Mouse (Mus musculus): Measurements from ENCODE around the gene Cacng1. TPM values are rescaled to one million over a fixed set of nuclear protein-coding genes. Genes with fewer than 3 reads are reported as not detected.

The Cacng1 gene
- polyA plus RNA-seq, 1 experiment from 2014 or later = not detected

DNA sequence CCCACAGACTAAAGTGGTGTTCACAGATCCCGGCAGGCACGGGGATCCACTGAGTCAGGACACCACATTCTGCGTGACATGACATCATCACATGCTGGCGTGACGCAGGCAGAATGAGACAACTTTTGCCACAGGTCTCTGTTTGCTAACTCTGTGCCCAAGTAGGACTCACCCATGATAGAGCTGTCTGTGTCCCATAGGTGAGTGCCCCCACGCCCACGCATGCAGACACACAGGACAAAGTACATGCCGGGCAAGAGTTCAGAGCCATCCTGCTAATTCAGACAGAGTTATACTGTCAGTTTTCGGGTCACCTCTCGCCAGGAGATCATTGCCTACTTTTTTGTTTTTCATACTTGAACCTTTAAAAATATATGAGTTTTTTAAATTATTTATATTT, 27.8 kb downstream of the Cacng1 start:
- peaks cover 35% of the 10 kb centered on the region for H3K36me3 ChIP-seq (ENCODE audit: inconsistent target)
- no peak overlapping the region for H3K4me3 ChIP-seq (ENCODE audit: inconsistent target)
- no peak overlapping the region for H3K27ac ChIP-seq
- H3K79me2 ChIP-seq (ENCODE audit: inconsistent target) = no peaks in the 10 kb centered on the region
- WGBS (ENCODE audit: missing documents) = 93% methylated on average over 10 of the region's 10 CpGs

GRCm38 (mm10) chr11:107686290-107686689, 30.0 kb downstream of the Cacng1 start:
- no peak overlapping the region for H3K4me3 ChIP-seq (ENCODE audit: inconsistent target)
- no peak overlapping the region for H3K27ac ChIP-seq
- peaks cover 35% of the 10 kb centered on the region for H3K36me3 ChIP-seq (ENCODE audit: inconsistent target)
- WGBS (ENCODE audit: missing documents) = 94% methylated on average over 20 of the region's 20 CpGs
- no peaks in the 10 kb centered on the region for H3K79me2 ChIP-seq (ENCODE audit: inconsistent target)

DNA sequence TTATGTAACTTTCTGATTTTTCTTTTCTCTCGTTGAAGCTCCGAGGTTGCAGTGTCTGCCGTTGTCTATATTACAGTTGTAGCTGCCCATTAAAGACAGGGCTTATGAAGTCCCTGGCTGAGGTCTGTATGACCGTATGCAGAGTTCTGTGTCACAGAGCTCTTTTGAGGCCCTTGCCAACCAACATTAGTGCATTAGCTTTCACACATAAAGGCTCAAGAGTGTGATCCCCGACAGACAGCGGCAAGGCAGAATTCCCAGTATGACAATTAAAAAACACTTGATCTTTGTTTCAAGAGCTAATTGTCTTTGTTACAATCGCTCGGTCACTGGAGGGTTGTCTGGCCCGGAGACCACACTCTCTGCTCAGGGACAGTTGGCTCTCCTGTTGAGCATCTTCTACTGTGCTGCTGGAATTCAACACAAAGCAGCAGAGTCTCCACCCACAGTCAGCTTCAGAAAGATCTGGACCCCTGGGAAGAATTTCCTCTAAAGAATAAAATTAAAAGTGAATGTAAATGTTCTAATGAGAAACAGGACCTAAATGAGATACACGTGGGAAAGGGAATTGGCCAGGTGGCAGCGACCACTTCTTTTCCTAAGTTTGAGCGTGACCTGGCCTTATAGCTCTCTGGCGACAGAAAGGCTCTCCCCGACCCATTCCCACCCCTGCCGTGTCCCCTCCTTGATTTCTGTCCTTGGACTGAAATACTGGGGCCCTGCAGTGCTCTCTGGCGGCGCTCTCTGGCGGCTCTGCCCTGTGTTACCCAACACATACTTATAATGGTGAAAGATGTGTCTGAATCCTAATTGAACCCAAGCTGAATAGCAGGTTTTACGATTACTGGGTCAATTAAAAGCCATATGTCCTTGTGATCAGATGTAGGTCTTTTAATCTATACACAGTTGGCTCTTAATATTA, 32.5 kb downstream of the Cacng1 start:
- WGBS (ENCODE audit: missing documents) = 94% methylated on average over 19 of the region's 19 CpGs
- H3K79me2 ChIP-seq (ENCODE audit: inconsistent target) = no peaks in the 10 kb centered on the region
- peaks cover 35% of the 10 kb centered on the region for H3K36me3 ChIP-seq (ENCODE audit: inconsistent target)
- no peak overlapping the region for H3K4me3 ChIP-seq (ENCODE audit: inconsistent target)
- H3K27ac ChIP-seq = no peak overlapping the region

GRCm38 (mm10) chr11:107682694-107683355, 33.5 kb downstream of the Cacng1 start:
- Histone ChIP-seq H3K36me3 (ENCODE audit: inconsistent target) (peaks cover 26% of the 10 kb centered on the region), H3K27ac (no peak overlapping the region), H3K4me3 (ENCODE audit: inconsistent target) (no peak overlapping the region), H3K79me2 (ENCODE audit: inconsistent target) (no peaks in the 10 kb centered on the region)
- 94% methylated on average over 9 of the region's 9 CpGs for WGBS (ENCODE audit: missing documents)

DNA sequence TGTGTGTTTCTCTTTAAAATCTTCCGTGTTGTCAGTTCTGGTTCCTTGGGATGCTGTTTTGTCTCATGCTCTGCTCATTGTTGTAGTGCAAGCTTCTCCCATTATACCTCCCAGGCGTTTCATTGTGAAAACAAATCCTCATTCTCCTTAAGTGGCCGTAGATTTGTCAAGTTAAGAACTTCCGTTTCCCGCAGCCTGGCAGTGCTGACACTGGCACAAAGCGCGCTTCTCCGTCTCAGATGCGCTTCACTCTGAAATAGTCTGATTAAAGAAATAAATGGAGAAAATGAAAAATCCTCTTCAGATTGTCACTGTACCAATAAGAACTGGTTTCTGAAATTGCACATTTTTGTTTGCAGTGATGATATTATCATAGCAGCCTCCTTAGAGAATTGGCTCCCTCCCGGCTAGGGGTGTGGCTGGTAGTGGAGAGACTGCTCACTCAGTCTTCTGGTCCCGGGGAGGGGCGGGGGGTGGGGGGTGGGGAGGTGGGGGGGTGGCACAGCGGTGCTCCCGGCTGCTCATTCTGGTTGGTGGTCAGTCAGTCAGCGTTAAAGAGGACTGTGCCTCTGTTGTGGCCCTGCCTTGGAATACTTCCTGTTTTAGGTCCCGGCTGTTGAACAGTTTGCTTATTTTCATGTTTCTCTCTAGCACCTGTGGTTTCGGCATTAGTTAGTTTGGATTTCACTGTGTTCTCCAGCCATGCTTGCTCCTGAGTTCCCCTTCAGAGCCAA, 39.9 kb downstream of the Cacng1 start:
- no peak overlapping the region for H3K4me3 ChIP-seq (ENCODE audit: inconsistent target)
- 70% methylated on average over 17 of the region's 17 CpGs for WGBS (ENCODE audit: missing documents)
- no peak overlapping the region for H3K27ac ChIP-seq
- H3K36me3 ChIP-seq (ENCODE audit: inconsistent target) = peaks cover 23% of the 10 kb centered on the region
- no peaks in the 10 kb centered on the region for H3K79me2 ChIP-seq (ENCODE audit: inconsistent target)

GRCm38 (mm10) chr11:107675246-107675645, 41.1 kb downstream of the Cacng1 start:
- WGBS (ENCODE audit: missing documents) = 95% methylated on average over 10 of the region's 10 CpGs
- Histone ChIP-seq H3K4me3 (ENCODE audit: inconsistent target) (no peak overlapping the region), H3K27ac (no peak overlapping the region), H3K79me2 (ENCODE audit: inconsistent target) (no peaks in the 10 kb centered on the region), H3K36me3 (ENCODE audit: inconsistent target) (peaks cover 35% of the 10 kb centered on the region)

- Histone ChIP-seq H3K4me3 (ENCODE audit: inconsistent target) (no peak overlapping the region), H3K36me3 (ENCODE audit: inconsistent target) (peaks cover 40% of the 10 kb centered on the region), H3K79me2 (ENCODE audit: inconsistent target) (no peaks in the 10 kb centered on the region), H3K27ac (no peak overlapping the region)
- 96% methylated on average over 7 of the region's 8 CpGs for WGBS (ENCODE audit: missing documents)
Observed at GRCm38 (mm10) chr11:107674601-107675000, 41.7 kb downstream of the Cacng1 start.

- Histone ChIP-seq H3K79me2 (ENCODE audit: inconsistent target) (no peaks in the 10 kb centered on the region), H3K36me3 (ENCODE audit: inconsistent target) (peaks cover 43% of the 10 kb centered on the region), H3K27ac (no peak overlapping the region), H3K4me3 (ENCODE audit: inconsistent target) (no peak overlapping the region)
- 95% methylated on average over 5 of the region's 5 CpGs for WGBS (ENCODE audit: missing documents)
Observed at GRCm38 (mm10) chr11:107674006-107674405, 42.3 kb downstream of the Cacng1 start.

DNA sequence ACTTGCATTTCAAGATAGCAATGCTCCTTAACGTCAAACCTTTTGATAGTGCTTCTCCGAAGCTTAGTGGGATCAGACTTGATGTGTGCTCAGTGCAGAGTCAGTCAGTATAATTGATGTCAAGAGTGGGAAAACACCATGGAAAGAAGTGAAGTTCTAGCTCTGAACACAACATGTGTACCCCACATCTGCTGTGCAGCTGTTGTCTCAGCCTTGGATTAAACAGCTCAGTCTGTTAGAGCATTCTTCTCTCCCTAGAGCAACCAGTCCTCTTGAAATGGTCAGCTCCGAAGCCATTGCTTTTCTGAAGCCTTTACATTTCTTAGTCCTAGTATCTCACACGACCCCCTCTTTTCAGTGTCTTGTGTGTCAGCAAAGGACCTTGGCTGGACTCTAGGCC, 47.3 kb downstream of the Cacng1 start:
- 93% methylated on average over 4 of the region's 4 CpGs for WGBS (ENCODE audit: missing documents)
- no peak overlapping the region for H3K27ac ChIP-seq
- H3K79me2 ChIP-seq (ENCODE audit: inconsistent target) = no peaks in the 10 kb centered on the region
- H3K36me3 ChIP-seq (ENCODE audit: inconsistent target) = peaks cover 83% of the 10 kb centered on the region
- no peak overlapping the region for H3K4me3 ChIP-seq (ENCODE audit: inconsistent target)

DNA sequence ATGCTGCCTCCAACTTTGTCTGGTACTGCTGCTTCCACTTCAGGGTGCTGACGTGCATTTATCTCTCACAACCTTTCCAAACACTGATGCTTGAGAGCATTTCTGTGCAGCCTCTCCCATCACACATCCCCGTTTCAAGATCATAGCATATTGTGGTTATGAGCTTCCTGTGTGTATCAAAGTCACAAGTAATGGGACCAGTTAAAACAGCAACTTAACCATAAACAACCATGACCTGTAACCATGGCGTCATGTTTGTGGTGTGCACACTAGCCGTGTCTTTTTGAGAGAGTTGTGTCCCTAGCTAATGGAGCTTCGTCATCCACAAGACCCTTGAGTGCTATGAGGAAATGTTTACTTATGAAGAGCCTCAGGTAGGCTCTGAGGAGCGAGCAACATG, 48.1 kb downstream of the Cacng1 start:
- Histone ChIP-seq H3K36me3 (ENCODE audit: inconsistent target) (peaks cover 80% of the 10 kb centered on the region), H3K27ac (no peak overlapping the region), H3K79me2 (ENCODE audit: inconsistent target) (no peaks in the 10 kb centered on the region), H3K4me3 (ENCODE audit: inconsistent target) (no peak overlapping the region)
- 92% methylated on average over 6 of the region's 6 CpGs for WGBS (ENCODE audit: missing documents)

GRCm38 (mm10) chr11:107667542-107667941, 48.8 kb downstream of the Cacng1 start:
- Histone ChIP-seq H3K36me3 (ENCODE audit: inconsistent target) (peaks cover 79% of the 10 kb centered on the region), H3K27ac (no peak overlapping the region), H3K4me3 (ENCODE audit: inconsistent target) (no peak overlapping the region), H3K79me2 (ENCODE audit: inconsistent target) (no peaks in the 10 kb centered on the region)
- 94% methylated on average over 2 of the region's 2 CpGs for WGBS (ENCODE audit: missing documents)

- 94% methylated on average over 5 of the region's 5 CpGs for WGBS (ENCODE audit: missing documents)
- H3K79me2 ChIP-seq (ENCODE audit: inconsistent target) = no peaks in the 10 kb centered on the region
- H3K4me3 ChIP-seq (ENCODE audit: inconsistent target) = no peak overlapping the region
- H3K36me3 ChIP-seq (ENCODE audit: inconsistent target) = peaks cover 71% of the 10 kb centered on the region
- no peak overlapping the region for H3K27ac ChIP-seq
Observed at GRCm38 (mm10) chr11:107662666-107663065, 53.7 kb downstream of the Cacng1 start.

GRCm38 (mm10) chr11:107660452-107660851, 55.9 kb downstream of the Cacng1 start:
- WGBS (ENCODE audit: missing documents) = 95% methylated on average over 4 of the region's 4 CpGs
- Histone ChIP-seq H3K4me3 (ENCODE audit: inconsistent target) (no peak overlapping the region), H3K79me2 (ENCODE audit: inconsistent target) (no peaks in the 10 kb centered on the region), H3K36me3 (ENCODE audit: inconsistent target) (peaks cover 68% of the 10 kb centered on the region; the same call in 1 of the 2 replicates), H3K27ac (no peak overlapping the region)

DNA sequence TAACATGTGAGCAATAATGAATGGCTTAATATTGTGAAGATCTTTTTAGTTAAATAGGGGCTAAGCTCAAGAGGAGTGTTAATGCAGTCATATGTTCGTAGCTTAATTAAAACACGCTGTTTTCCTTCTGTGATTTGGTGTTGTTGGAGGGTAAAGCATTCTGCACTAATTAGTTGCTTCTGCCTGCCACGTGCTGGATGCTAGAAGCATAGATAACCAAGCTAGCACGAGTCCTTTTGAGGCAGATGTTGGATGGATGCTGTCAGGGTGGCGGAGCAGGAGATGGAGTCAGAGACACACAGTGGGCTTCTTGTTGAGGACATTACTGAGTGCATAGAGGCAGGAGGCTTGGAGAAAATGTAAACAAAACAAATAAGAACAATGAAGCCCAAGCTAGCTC, 59.2 kb downstream of the Cacng1 start:
- 91% methylated on average over 5 of the region's 5 CpGs for WGBS (ENCODE audit: missing documents)
- peaks cover 55% of the 10 kb centered on the region; the same call in 1 of the 2 replicates for H3K36me3 ChIP-seq (ENCODE audit: inconsistent target)
- H3K4me3 ChIP-seq (ENCODE audit: inconsistent target) = no peak overlapping the region
- H3K27ac ChIP-seq = no peak overlapping the region
- no peaks in the 10 kb centered on the region for H3K79me2 ChIP-seq (ENCODE audit: inconsistent target)

Measured in macrophage (primary cell).